ENCODE assay signal across 22 mouse cellular contexts in the genomic region with DNA sequence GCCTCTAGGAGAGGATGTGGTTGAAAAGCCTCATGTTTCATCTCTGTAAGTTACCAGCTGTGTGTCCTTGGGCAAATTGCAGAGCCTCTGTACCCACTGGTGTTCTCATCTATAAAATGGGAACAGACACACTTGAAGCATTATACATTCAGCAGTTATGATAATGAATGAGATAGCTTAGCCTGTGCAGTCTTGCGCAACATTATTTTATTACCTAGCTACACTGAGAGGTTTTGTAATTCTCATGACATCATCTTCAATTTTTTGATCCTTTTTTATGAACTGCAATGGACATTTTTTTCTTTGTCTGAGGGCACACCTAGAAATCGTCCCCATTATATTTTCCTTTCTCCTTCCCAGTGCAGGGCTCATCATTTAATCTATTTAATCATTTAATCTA.
A peak's percentile ranks its signal among the peaks of the same experiment; 100 is the strongest.
DNase-seq lines count a peak whose midpoint lies in the region; ATAC-seq and TF ChIP-seq lines count a peak whose summit lies in the region.
"Had no signal": no experiment of that assay in that cellular context is flagged by ENCODE, and none has a peak within 500 bp of the region (broad histone marks: within the 10 kb centered on the region; RNA-seq: fewer than 3 reads in every experiment).

No protein-coding gene starts in this region.

- H3K36me3 ChIP-seq in forebrain, embryonic 15.5 days: no peaks in the 10 kb centered on the region
- no peaks in the 10 kb centered on the region for H3K36me3 ChIP-seq in forebrain, embryonic 10.5 days (replicated peaks)
- no peaks in the 10 kb centered on the region for H3K36me3 ChIP-seq in forebrain, postnatal 0 days (ENCODE audit: insufficient read depth)
- H3K36me3 ChIP-seq in forebrain, embryonic 14.5 days (ENCODE audit: control insufficient read depth, insufficient read depth, low read length): no peaks in the 10 kb centered on the region
- no peaks in the 10 kb centered on the region for H3K36me3 ChIP-seq in myocyte (ENCODE audit: control insufficient read depth, insufficient read depth)
- H3K36me3 ChIP-seq: embryonic facial prominence, embryonic 10.5 days; embryonic facial prominence, embryonic 12.5 days; G1E had no signal

- no peak overlapping the region for H3K9ac ChIP-seq in forebrain, embryonic 15.5 days (replicated peaks)
- H3K9ac ChIP-seq in forebrain, postnatal 0 days: no peak overlapping the region
- H3K9ac ChIP-seq in forebrain, embryonic 14.5 days (ENCODE audit: low read length): no peak overlapping the region
- H3K9ac ChIP-seq: embryonic facial prominence, embryonic 12.5 days; forebrain, embryonic 13.5 days had no signal

- H3K4me3 ChIP-seq in forebrain, embryonic 15.5 days: no peak overlapping the region
- no peak overlapping the region for H3K4me3 ChIP-seq in forebrain, embryonic 10.5 days
- no peak overlapping the region for H3K4me3 ChIP-seq in forebrain, postnatal 0 days (ENCODE audit: low read depth, low read length)
- no peak overlapping the region for H3K4me3 ChIP-seq in forebrain, embryonic 14.5 days (ENCODE audit: low read depth, low read length)
- no peak overlapping the region for H3K4me3 ChIP-seq in myocyte
- H3K4me3 ChIP-seq: embryonic facial prominence, embryonic 10.5 days; embryonic facial prominence, embryonic 12.5 days; forebrain, embryonic 13.5 days had no signal

- no peak for DNase-seq in forebrain, embryonic 10.5 days (ENCODE audit: extremely low spot score, low spot score)
- DNase-seq in forebrain, postnatal 0 days: no peak
- DNase-seq in forebrain, embryonic 14.5 days (ENCODE audit: low spot score): no peak
- no peak for DNase-seq in ovary, adult 18-20 months (ENCODE audit: low spot score)
- DNase-seq: adrenal gland, adult 8-10 months; adrenal gland, postnatal 14 days; adrenal gland, postnatal 36 days; cerebellum, adult 11-12 months; cerebellum, adult 2 months; cerebellum, adult 9-10 months; cerebellum, postnatal 10 days; cerebellum, postnatal 25 days had no signal

- TF ChIP-seq POLR2A in myocyte (IDR thresholded peaks at IDR 0.05; ENCODE audit: insufficient read length, low read depth): no peak

- no peaks in the 10 kb centered on the region for H3K4me1 ChIP-seq in forebrain, embryonic 15.5 days
- no peaks in the 10 kb centered on the region for H3K4me1 ChIP-seq in forebrain, embryonic 10.5 days
- no peaks in the 10 kb centered on the region for H3K4me1 ChIP-seq in forebrain, postnatal 0 days (ENCODE audit: insufficient read depth)
- H3K4me1 ChIP-seq in forebrain, embryonic 14.5 days (ENCODE audit: control insufficient read depth, insufficient read depth, low read length): no peaks in the 10 kb centered on the region
- H3K4me1 ChIP-seq: embryonic facial prominence, embryonic 10.5 days; embryonic facial prominence, embryonic 12.5 days; forebrain, embryonic 13.5 days had no signal

- no peak overlapping the region for H3ac ChIP-seq in myocyte (ENCODE audit: control insufficient read depth, insufficient read length)

- H3K9me3 ChIP-seq in forebrain, embryonic 15.5 days: no peaks in the 10 kb centered on the region
- no peaks in the 10 kb centered on the region for H3K9me3 ChIP-seq in forebrain, embryonic 10.5 days
- H3K9me3 ChIP-seq in forebrain, postnatal 0 days (ENCODE audit: low read length): no peaks in the 10 kb centered on the region
- no peaks in the 10 kb centered on the region for H3K9me3 ChIP-seq in forebrain, embryonic 14.5 days (replicated peaks; ENCODE audit: control insufficient read depth, low read length)
- H3K9me3 ChIP-seq: embryonic facial prominence, embryonic 10.5 days; embryonic facial prominence, embryonic 12.5 days; forebrain, embryonic 13.5 days; G1E had no signal

- TF ChIP-seq CTCF in forebrain, postnatal 0 days (IDR thresholded peaks at IDR 0.05; ENCODE audit: low read depth): no peak

- ATAC-seq in forebrain, embryonic 15.5 days (replicated peaks): peak; percentile 8; the same call in 1 of the 2 replicates
- ATAC-seq in forebrain, postnatal 0 days: peak; percentile 12
- ATAC-seq in forebrain, embryonic 14.5 days: no peak
- ATAC-seq: activated CD4-positive, CD25-positive, alpha-beta regulatory T cell, adult 4 months; CD4-positive, CD25-positive, alpha-beta regulatory T cell, adult 4 months; Patski had no signal

- 88% methylated on average over 2 of the region's 2 CpGs for WGBS in forebrain, embryonic 15.5 days
- WGBS in forebrain, embryonic 10.5 days: 89% methylated on average over 2 of the region's 2 CpGs
- WGBS in forebrain, postnatal 0 days: 83% methylated on average over 2 of the region's 2 CpGs
- WGBS in forebrain, embryonic 14.5 days: 83% methylated on average over 2 of the region's 2 CpGs

- H3K27me3 ChIP-seq in forebrain, embryonic 15.5 days: no peaks in the 10 kb centered on the region
- no peaks in the 10 kb centered on the region for H3K27me3 ChIP-seq in forebrain, embryonic 10.5 days (ENCODE audit: poor library complexity, severe bottlenecking)
- no peaks in the 10 kb centered on the region for H3K27me3 ChIP-seq in forebrain, postnatal 0 days (ENCODE audit: insufficient read depth, low read length)
- no peaks in the 10 kb centered on the region for H3K27me3 ChIP-seq in forebrain, embryonic 14.5 days (replicated peaks; ENCODE audit: control insufficient read depth, insufficient read depth, low read length)
- H3K27me3 ChIP-seq in myocyte (ENCODE audit: control insufficient read depth, insufficient read depth, insufficient read length): no peaks in the 10 kb centered on the region
- H3K27me3 ChIP-seq: CH12.LX; embryonic facial prominence, embryonic 12.5 days; forebrain, embryonic 13.5 days had no signal

- no peak overlapping the region for H3K4me2 ChIP-seq in forebrain, embryonic 15.5 days (replicated peaks)
- no peak overlapping the region for H3K4me2 ChIP-seq in forebrain, postnatal 0 days (ENCODE audit: low read depth)
- no peak overlapping the region for H3K4me2 ChIP-seq in forebrain, embryonic 14.5 days (ENCODE audit: low read length)
- no peak overlapping the region for H3K4me2 ChIP-seq in myocyte (ENCODE audit: low read depth)
- H3K4me2 ChIP-seq: embryonic facial prominence, embryonic 12.5 days; forebrain, embryonic 13.5 days had no signal

- H3K27ac ChIP-seq in forebrain, embryonic 15.5 days (replicated peaks): no peak overlapping the region
- H3K27ac ChIP-seq in forebrain, embryonic 10.5 days: no peak overlapping the region
- H3K27ac ChIP-seq in forebrain, postnatal 0 days (ENCODE audit: low read depth, low read length): no peak overlapping the region
- H3K27ac ChIP-seq in forebrain, embryonic 14.5 days (ENCODE audit: low read depth, low read length): no peak overlapping the region
- H3K27ac ChIP-seq: embryonic facial prominence, embryonic 10.5 days; embryonic facial prominence, embryonic 12.5 days; forebrain, embryonic 13.5 days had no signal

- no peaks in the 10 kb centered on the region for H3K79me2 ChIP-seq in myocyte (ENCODE audit: control insufficient read depth, insufficient read depth)

TF ChIP-seq in myocyte, 11 proteins besides CTCF, POLR2A, EP300 and RAD21:
- TF ChIP-seq CEBPB (IDR thresholded peaks at IDR 0.05; ENCODE audit: insufficient read depth, poor library complexity, severe bottlenecking) (peak; percentile 93), REST (IDR thresholded peaks at IDR 0.05; ENCODE audit: insufficient read depth, insufficient read length) (no peak), MYOG (IDR thresholded peaks at IDR 0.05; ENCODE audit: control insufficient read depth in 1 of 3, insufficient read depth in 1 of 3, insufficient read length in 2 of 3, low read depth in 2 of 3) (no peak), E2F4 (IDR thresholded peaks at IDR 0.05; ENCODE audit: insufficient read depth) (no peak)
